Mouse (Mus musculus) limb, embryonic 14.5 days (tissue): Measurements from ENCODE around the gene Rad51c. TPM values are rescaled to one million over a fixed set of nuclear protein-coding genes. Genes with fewer than 3 reads are reported as not detected.

Source experiments
- ATAC-seq: fragments of 200-750 bp; cut with Nextera tagmentation; 2 replicates; pipeline ENCODE4 v1.8.0; 2017; ENCODE audit warnings: low read depth, moderate number of reproducible peaks, moderate TSS enrichment; ENCODE audit not compliant: low FRiP score
- DNase-seq: peaks from one replicate; pipeline ENCODE4 v3.0.0-alpha.2; 2015; ENCODE audit warnings: low spot score
- H3K27ac ChIP-seq: fragments of 300-500 bp; sonication (generic); replicated peaks from 2 replicates; pipeline ENCODE4 v1.5.1; 2014; ENCODE audit warnings: low read depth, mild to moderate bottlenecking, low read length, moderate library complexity, mixed read lengths
- H3K27me3 ChIP-seq: fragments of 300-500 bp; sonication (generic); 2 replicates; pipeline ENCODE4 v1.6.1; 2014; ENCODE audit warnings: low read length, mixed read lengths; ENCODE audit not compliant: control insufficient read depth, insufficient read depth
- H3K36me3 ChIP-seq: fragments of 300-500 bp; sonication (generic); 2 replicates; pipeline ENCODE4 v1.6.1; 2014; ENCODE audit warnings: mild to moderate bottlenecking, low read length, moderate library complexity, mixed read lengths; ENCODE audit not compliant: control insufficient read depth, insufficient read depth
- H3K4me1 ChIP-seq: fragments of 300-500 bp; sonication (generic); 2 replicates; pipeline ENCODE4 v1.6.1; 2014; ENCODE audit warnings: antibody characterized with exemption, low read length, mixed read lengths; ENCODE audit not compliant: control insufficient read depth, insufficient read depth
- H3K4me2 ChIP-seq: fragments of 300-500 bp; sonication (generic); replicated peaks from 2 replicates; pipeline ENCODE4 v1.6.1; 2014; ENCODE audit warnings: low read depth, mild to moderate bottlenecking, low read length, moderate library complexity; ENCODE audit not compliant: severe bottlenecking
- H3K4me3 ChIP-seq: fragments of 300-500 bp; sonication (generic); replicated peaks from 2 replicates; pipeline ENCODE4 v1.5.1; 2014; ENCODE audit warnings: low read length
- H3K9ac ChIP-seq: fragments of 300-500 bp; sonication (generic); 2 replicates; pipeline ENCODE4 v1.6.1; 2014; ENCODE audit warnings: mild to moderate bottlenecking, low read depth, low read length, moderate library complexity; ENCODE audit not compliant: severe bottlenecking
- H3K9me3 ChIP-seq: fragments of 300-500 bp; sonication (generic); 2 replicates; pipeline ENCODE4 v1.6.1; 2016; ENCODE audit warnings: low read length; ENCODE audit not compliant: control insufficient read depth
- POLR2A ChIP-seq: fragments of 200-500 bp; IDR thresholded peaks from 2 replicates; pipeline ENCODE4 v1.8.0; 2012; ENCODE audit warnings: inconsistent platforms, mild to moderate bottlenecking, moderate library complexity, borderline replicate concordance; ENCODE audit not compliant: insufficient read depth, insufficient read length; ENCODE audit errors: extremely low read depth
- WGBS: fragments of 180-500 bp; shearing (Covaris S2); extraction: QIAGEN DNeasy Blood & Tissue Kit; methylation state at CpG from one replicate; pipeline ENCODE4 v1.1.7; 2014; 5-methylcytosine and 5-hydroxymethylcytosine counted together
- polyA plus RNA-seq, 2 experiments: library from polyadenylated mRNA; depleted of rRNA in 1 of 2; stranded (reverse) in 1 of 2; unstranded in 1 of 2; fragments of >200 nt; fragmentation: Nextera tagmentation in 1 of 2; extraction: Ambion mirVana in 1 of 2; gene quantifications; 2 replicates each; pipeline versions ENCODE4 v1.2.1 to v1.2.3; 2012 to 2014

Rad51c gene
- polyA plus RNA-seq, 2 experiments, result 8.0 to 9.8 TPM

DNA sequence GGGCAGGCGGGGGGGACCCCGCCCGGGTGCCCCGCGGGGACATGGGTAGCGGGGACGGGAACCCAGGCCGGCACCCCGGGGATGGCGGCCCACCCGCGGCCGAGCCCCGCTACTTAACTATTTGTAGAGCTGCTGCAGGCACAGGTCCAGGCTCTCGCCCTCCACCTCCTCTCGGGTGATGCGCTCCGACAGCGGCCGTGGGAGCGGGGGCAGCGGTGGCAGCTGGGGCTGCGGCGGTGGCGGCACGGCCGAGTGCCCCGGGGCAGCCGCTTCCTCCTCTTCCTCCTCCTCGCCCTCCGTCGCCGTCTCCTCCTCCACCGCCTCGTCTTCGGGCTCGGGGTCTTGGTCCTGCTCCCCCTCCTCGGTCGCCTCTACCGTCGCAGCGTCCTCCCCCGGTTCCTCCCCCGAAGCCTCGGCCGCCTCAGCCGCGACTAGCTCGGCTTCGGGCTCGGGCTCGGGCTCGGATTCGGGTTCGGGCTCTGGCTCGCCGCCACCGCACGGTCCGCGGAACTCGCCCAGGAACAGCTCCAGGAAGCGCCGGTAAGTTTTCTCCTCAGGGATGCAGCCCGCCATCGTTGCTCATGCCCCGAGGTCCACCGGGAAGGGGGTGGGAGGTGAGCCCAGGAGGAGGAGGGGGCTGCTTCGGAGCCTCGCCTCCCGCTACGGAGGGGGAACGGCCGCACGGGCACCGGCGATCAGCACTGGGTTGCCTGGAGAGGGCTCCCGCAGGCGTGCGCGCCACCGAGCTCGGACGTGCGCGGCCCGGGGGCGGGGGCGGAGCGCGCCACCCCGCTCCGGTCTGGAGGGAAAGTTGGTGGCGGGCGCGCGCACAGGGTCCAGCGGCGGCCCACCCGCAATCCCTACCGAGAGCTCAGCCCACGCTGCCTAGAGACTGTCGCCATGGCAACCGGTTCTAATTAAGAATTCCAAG, 46.2 kb downstream of the Rad51c start, which contains the start of gene Ppm1e:
Ppm1e (minus strand) TSS at position 693 of the 931 bp plus-strand sequence.
- WGBS, result 2% methylated on average over 62 of the region's 104 CpGs
- H3K4me3 ChIP-seq, result peak within 1 kb of the TSS; percentile 50
- H3K27ac ChIP-seq, result no peak within 1 kb of the TSS

DNA sequence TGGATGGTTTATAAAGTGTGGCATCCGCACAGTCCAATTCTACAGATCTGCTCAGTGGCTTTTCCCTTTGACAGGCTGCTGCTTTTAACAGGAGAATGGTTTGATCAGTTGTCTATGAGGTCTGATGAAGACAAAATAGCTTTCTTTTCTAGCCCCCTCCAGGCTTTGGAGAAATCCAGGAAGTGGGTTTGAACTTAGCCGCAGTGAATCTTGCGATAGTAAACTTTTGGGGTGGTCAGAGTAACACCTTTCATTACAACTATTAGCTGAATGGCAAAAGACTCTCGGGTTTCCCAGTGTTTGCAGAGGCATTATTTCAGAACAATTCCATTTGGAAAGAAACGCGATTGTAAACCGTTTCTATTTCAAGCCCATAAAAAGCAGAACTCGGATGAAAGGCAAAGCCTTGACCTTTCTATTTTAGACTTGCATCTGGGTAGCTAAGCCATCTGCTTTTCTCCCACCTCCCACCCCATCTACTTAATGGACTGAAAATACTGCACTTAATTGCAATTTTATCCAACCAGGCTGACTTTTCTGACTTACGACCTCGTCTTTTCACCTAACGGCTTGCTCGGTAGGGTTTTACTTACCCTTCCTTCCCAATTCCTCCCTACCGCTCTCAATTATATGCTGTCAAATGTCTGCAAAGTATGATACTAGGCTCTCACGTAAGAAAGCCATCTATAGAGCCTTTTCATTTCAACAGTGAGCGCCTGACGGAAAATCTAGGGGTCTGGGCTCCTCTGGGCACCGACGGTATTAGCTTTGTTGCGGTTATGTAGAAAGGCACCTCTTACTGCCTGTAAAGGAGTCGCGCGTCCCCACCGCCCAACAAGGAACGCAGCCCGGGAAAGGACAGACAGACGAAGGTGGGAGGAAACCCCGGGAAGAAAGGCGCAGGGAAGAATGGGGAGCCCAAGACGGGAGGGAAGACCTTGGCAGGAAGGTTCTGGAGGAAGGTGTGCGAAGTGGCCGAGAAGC, 47.1 kb downstream of the Rad51c start:
- peaks cover 23% of the 10 kb centered on the region for H3K27me3 ChIP-seq
- H3K4me3 ChIP-seq, result peak overlapping the region; percentile 50
- ATAC-seq, result no peak
- no peak for TF ChIP-seq POLR2A
- no peaks in the 10 kb centered on the region for H3K36me3 ChIP-seq
- DNase-seq, result no peak
- peak overlapping the region; percentile 96 for H3K4me2 ChIP-seq
- no peaks in the 10 kb centered on the region for H3K9me3 ChIP-seq
- H3K9ac ChIP-seq, result peak overlapping the region; percentile 53
- H3K4me1 ChIP-seq, result peaks cover 11% of the 10 kb centered on the region; the same call in 1 of the 2 replicates
- no peak overlapping the region for H3K27ac ChIP-seq
- WGBS, result 7% methylated on average over 29 of the region's 31 CpGs

More for the DNA sequence above, 46.2 kb downstream of the Rad51c start, which contains the start of gene Ppm1e:
- TF ChIP-seq POLR2A, result no peak
- Histone ChIP-seq H3K27me3 (peaks cover 23% of the 10 kb centered on the region), H3K9me3 (no peaks in the 10 kb centered on the region), H3K9ac (peak within 1 kb of the TSS; percentile 53), H3K4me2 (peak within 1 kb of the TSS; percentile 96), H3K4me1 (peaks cover 11% of the 10 kb centered on the region; the same call in 1 of the 2 replicates), H3K36me3 (no peaks in the 10 kb centered on the region)
- DNase-seq (peak; percentile 82), ATAC-seq (peak; percentile 94)

- WGBS, result 93% methylated on average over 1 of the region's 1 CpGs
- no peak overlapping the region for H3K9ac ChIP-seq
- no peaks in the 10 kb centered on the region for H3K9me3 ChIP-seq
- peaks cover 11% of the 10 kb centered on the region; the same call in 1 of the 2 replicates for H3K4me1 ChIP-seq
- no peak for TF ChIP-seq POLR2A
- no peak overlapping the region for H3K4me3 ChIP-seq
- ATAC-seq (no peak), DNase-seq (no peak)
- H3K36me3 ChIP-seq, result no peaks in the 10 kb centered on the region
- H3K27ac ChIP-seq, result no peak overlapping the region
- H3K4me2 ChIP-seq, result no peak overlapping the region
- H3K27me3 ChIP-seq, result peaks cover 16% of the 10 kb centered on the region
Measured at GRCm38 (mm10) chr11:87354861-87355260, 49.9 kb downstream of the Rad51c start.

DNA sequence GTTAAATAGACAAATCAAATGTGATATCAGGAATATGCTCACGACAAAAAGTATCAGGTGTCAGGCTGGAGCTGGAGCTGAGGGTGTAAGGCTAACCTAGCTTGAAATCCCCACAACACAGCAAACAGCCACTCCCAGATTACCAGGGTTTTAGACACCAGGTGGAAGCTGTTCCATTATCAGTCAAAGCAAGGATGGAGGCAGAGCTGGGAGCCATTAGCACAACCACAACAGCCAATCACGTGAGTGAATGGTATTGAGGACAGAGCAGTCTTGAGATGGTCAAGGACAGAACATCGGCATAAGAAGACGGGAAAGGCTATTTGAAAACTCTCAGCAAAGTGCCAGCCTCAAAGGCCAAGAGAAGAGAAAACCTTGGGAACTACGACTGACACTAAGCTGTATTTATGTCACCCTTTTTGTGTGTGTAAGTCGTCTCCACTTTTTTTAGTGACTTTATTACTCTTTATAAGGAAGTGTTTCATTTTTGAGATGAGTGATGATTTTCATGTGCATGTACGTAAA, 51.0 kb downstream of the Rad51c start:
- Histone ChIP-seq H3K4me3 (no peak overlapping the region), H3K27me3 (peaks cover 15% of the 10 kb centered on the region), H3K4me2 (no peak overlapping the region), H3K9ac (no peak overlapping the region), H3K36me3 (no peaks in the 10 kb centered on the region), H3K27ac (no peak overlapping the region), H3K9me3 (no peaks in the 10 kb centered on the region), H3K4me1 (peaks cover 11% of the 10 kb centered on the region; the same call in 1 of the 2 replicates)
- 78% methylated on average over 7 of the region's 7 CpGs for WGBS
- ATAC-seq (no peak), DNase-seq (no peak)
- TF ChIP-seq POLR2A, result no peak

Other genes with a start within 250 kb of the Rad51c start
- 2.7 and 3.1 TPM in 2 replicates for gene Ppm1e, start 45.9 kb downstream of the Rad51c start, polyA plus RNA-seq (2012; rRNA removed)
- 2.6 and 3.4 TPM in 2 replicates for gene Ppm1e, start 45.9 kb downstream of the Rad51c start, polyA plus RNA-seq (2014; fragmentation: Nextera tagmentation; extraction: Ambion mirVana)
- gene Tex14, start 111 bp upstream of the Rad51c start, polyA plus RNA-seq (2012; rRNA removed), result 1.3 and 1.5 TPM in 2 replicates
- 1.6 and 2.0 TPM in 2 replicates for gene Tex14, start 111 bp upstream of the Rad51c start, polyA plus RNA-seq (2014; fragmentation: Nextera tagmentation; extraction: Ambion mirVana)
- gene Gm11492, start 161.7 kb upstream of the Rad51c start, polyA plus RNA-seq (2012; rRNA removed), result not detected in 2 replicates
- not detected in 2 replicates for gene Gm11492, start 161.7 kb upstream of the Rad51c start, polyA plus RNA-seq (2014; fragmentation: Nextera tagmentation; extraction: Ambion mirVana)
- gene Sept4, start 163.9 kb upstream of the Rad51c start, polyA plus RNA-seq (2012; rRNA removed), result 20.4 and 25.8 TPM in 2 replicates
- 20.5 and 25.7 TPM in 2 replicates for gene Sept4, start 163.9 kb upstream of the Rad51c start, polyA plus RNA-seq (2014; fragmentation: Nextera tagmentation; extraction: Ambion mirVana)
- 33.2 and 37.8 TPM in 2 replicates for gene Mtmr4, start 187.2 kb upstream of the Rad51c start, polyA plus RNA-seq (2012; rRNA removed)
- 29.0 and 29.5 TPM in 2 replicates for gene Mtmr4, start 187.2 kb upstream of the Rad51c start, polyA plus RNA-seq (2014; fragmentation: Nextera tagmentation; extraction: Ambion mirVana)
- 0.15 and 0.26 TPM in 2 replicates for gene Hsf5, start 212.2 kb upstream of the Rad51c start, polyA plus RNA-seq (2012; rRNA removed)
- gene Hsf5, start 212.2 kb upstream of the Rad51c start, polyA plus RNA-seq (2014; fragmentation: Nextera tagmentation; extraction: Ambion mirVana), result 0.21 and 0.25 TPM in 2 replicates